Mouse (Mus musculus): ENCODE data around the gene Ambn.
A peak's percentile ranks its signal among the peaks of the same experiment; 100 is the strongest.
"Not testable (repeated sequence)": the region's sequence is repeated elsewhere in the genome, so short reads cannot be mapped to it uniquely, and the experiment has no call there.

The Ambn gene

GRCm38 (mm10) chr5:88455691-88456090, at the start of gene Ambn:
TSS of gene Ambn (plus strand) at chr5:88455991.
- DNase-seq (ENCODE audit: low read depth, low spot score), result no peak

GRCm38 (mm10) chr5:88420319-88421065, 35.3 kb upstream of the Ambn start:
- DNase-seq (ENCODE audit: low read depth, low spot score), result no peak

- DNase-seq (ENCODE audit: low read depth, low spot score), result not testable (repeated sequence)
Measured at GRCm38 (mm10) chr5:88424892-88425291, 30.9 kb upstream of the Ambn start.

- peak; percentile 49 for DNase-seq (ENCODE audit: low read depth, low spot score)
Measured at GRCm38 (mm10) chr5:88426753-88427152, 29.0 kb upstream of the Ambn start.

- DNase-seq (ENCODE audit: low read depth, low spot score), result no peak
Measured at GRCm38 (mm10) chr5:88467471-88467870, 11.7 kb downstream of the Ambn start.

GRCm38 (mm10) chr5:88468807-88469704, 13.3 kb downstream of the Ambn start:
- no peak for DNase-seq (ENCODE audit: low read depth, low spot score)

- DNase-seq (ENCODE audit: low read depth, low spot score), result no peak
Measured at GRCm38 (mm10) chr5:88487675-88488074, 31.9 kb downstream of the Ambn start, which contains the start of gene Enam. TSS of gene Enam (plus strand) at chr5:88487975.

- no peak for DNase-seq (ENCODE audit: low read depth, low spot score)
Measured at GRCm38 (mm10) chr5:88489004-88489403, 33.2 kb downstream of the Ambn start.

- no peak for DNase-seq (ENCODE audit: low read depth, low spot score)
Measured at GRCm38 (mm10) chr5:88491111-88491510, 35.3 kb downstream of the Ambn start.

GRCm38 (mm10) chr5:88499781-88500180, 44.0 kb downstream of the Ambn start:
- no peak for DNase-seq (ENCODE audit: low read depth, low spot score)

GRCm38 (mm10) chr5:88508555-88508954, 52.8 kb downstream of the Ambn start:
- no peak for DNase-seq (ENCODE audit: low read depth, low spot score)

- no peak for DNase-seq (ENCODE audit: low read depth, low spot score)
Measured at GRCm38 (mm10) chr5:88508990-88509389, 53.2 kb downstream of the Ambn start.
